Mouse (Mus musculus): ENCODE results near the gene Uggt2. TPM values are rescaled to one million over a fixed set of nuclear protein-coding genes. Genes with fewer than 3 reads are reported as not detected.

Uggt2 gene
- polyA plus RNA-seq, 1 experiment from 2014 or later = 5.9 TPM

- 34% methylated on average over 7 of the region's 7 CpGs for WGBS
- Histone ChIP-seq H3K27ac (ENCODE audit: low read length) (no peak overlapping the region), H3K4me2 (replicated peaks; ENCODE audit: low read depth, low read length) (no peak overlapping the region), H3K9ac (replicated peaks; ENCODE audit: low read depth) (no peak overlapping the region), H3K27me3 (replicated peaks; ENCODE audit: insufficient read depth, low read length) (no peaks in the 10 kb centered on the region), H3K4me1 (ENCODE audit: insufficient read depth, low read depth, low read length) (no peaks in the 10 kb centered on the region), H3K4me3 (ENCODE audit: low read depth, low read length) (no peak overlapping the region), H3K36me3 (ENCODE audit: insufficient read depth, low read length) (no peaks in the 10 kb centered on the region), H3K9me3 (ENCODE audit: low read length) (no peaks in the 10 kb centered on the region)
- no peak for TF ChIP-seq EP300 (IDR thresholded peaks at IDR 0.05)
- no peak for TF ChIP-seq CTCF (IDR thresholded peaks at IDR 0.05)
- ATAC-seq (peak; percentile 72), DNase-seq (ENCODE audit: low spot score) (peak; percentile 36)
These were observed 9.6 kb upstream of the Uggt2 start for GRCm38 (mm10) chr14:119108776-119109301.

- ATAC-seq (no peak), DNase-seq (ENCODE audit: low spot score) (no peak)
- 82% methylated on average over 8 of the region's 8 CpGs for WGBS
- no peaks in the 10 kb centered on the region for H3K36me3 ChIP-seq (ENCODE audit: insufficient read depth, low read length)
- H3K9me3 ChIP-seq (ENCODE audit: low read length) = no peaks in the 10 kb centered on the region
- no peak overlapping the region for H3K9ac ChIP-seq (replicated peaks; ENCODE audit: low read depth)
- no peaks in the 10 kb centered on the region for H3K27me3 ChIP-seq (replicated peaks; ENCODE audit: insufficient read depth, low read length)
- H3K4me3 ChIP-seq (ENCODE audit: low read depth, low read length) = no peak overlapping the region
- TF ChIP-seq CTCF (IDR thresholded peaks at IDR 0.05) (no peak), EP300 (IDR thresholded peaks at IDR 0.05) (no peak)
- no peaks in the 10 kb centered on the region for H3K4me1 ChIP-seq (ENCODE audit: insufficient read depth, low read depth, low read length)
- H3K4me2 ChIP-seq (replicated peaks; ENCODE audit: low read depth, low read length) = no peak overlapping the region
- H3K27ac ChIP-seq (ENCODE audit: low read length) = no peak overlapping the region
These were observed 8.4 kb upstream of the Uggt2 start for GRCm38 (mm10) chr14:119107591-119107990.

GRCm38 (mm10) chr14:119099570-119099891 lies 301 bp upstream of the Uggt2 start:
- 2% methylated on average over 13 of the region's 13 CpGs for WGBS
- ATAC-seq = peak; percentile 54
- peak overlapping the region; percentile 96 for H3K4me2 ChIP-seq (replicated peaks; ENCODE audit: low read depth, low read length)

GRCm38 (mm10) chr14:119061811-119062210 lies 37.4 kb downstream of the Uggt2 start:
- 83% methylated on average over 1 of the region's 1 CpGs for WGBS

More at GRCm38 (mm10) chr14:119099570-119099891, 301 bp upstream of the Uggt2 start:
- no peak for DNase-seq (ENCODE audit: low spot score)
- Histone ChIP-seq H3K4me3 (ENCODE audit: low read depth, low read length) (peak overlapping the region; percentile 66), H3K36me3 (ENCODE audit: insufficient read depth, low read length) (no peaks in the 10 kb centered on the region), H3K4me1 (ENCODE audit: insufficient read depth, low read depth, low read length) (peaks cover 9% of the 10 kb centered on the region; the same call in 1 of the 2 replicates), H3K27me3 (replicated peaks; ENCODE audit: insufficient read depth, low read length) (no peaks in the 10 kb centered on the region), H3K27ac (ENCODE audit: low read length) (no peak overlapping the region), H3K9ac (replicated peaks; ENCODE audit: low read depth) (peak overlapping the region; percentile 51), H3K9me3 (ENCODE audit: low read length) (no peaks in the 10 kb centered on the region)
- TF ChIP-seq EP300 (IDR thresholded peaks at IDR 0.05) (no peak), CTCF (IDR thresholded peaks at IDR 0.05) (no peak)

GRCm38 (mm10) chr14:119060682-119061081 lies 38.5 kb downstream of the Uggt2 start:
- H3K4me3 ChIP-seq (ENCODE audit: low read depth, low read length) = no peak overlapping the region
- no peak overlapping the region for H3K27ac ChIP-seq (ENCODE audit: low read length)
- TF ChIP-seq CTCF (IDR thresholded peaks at IDR 0.05) (no peak), EP300 (IDR thresholded peaks at IDR 0.05) (no peak)
- ATAC-seq (no peak), DNase-seq (ENCODE audit: low spot score) (no peak)
- no peaks in the 10 kb centered on the region for H3K4me1 ChIP-seq (ENCODE audit: insufficient read depth, low read depth, low read length)
- no peak overlapping the region for H3K9ac ChIP-seq (replicated peaks; ENCODE audit: low read depth)
- no peaks in the 10 kb centered on the region for H3K27me3 ChIP-seq (replicated peaks; ENCODE audit: insufficient read depth, low read length)
- no peaks in the 10 kb centered on the region for H3K9me3 ChIP-seq (ENCODE audit: low read length)
- WGBS = 94% methylated on average over 2 of the region's 2 CpGs
- H3K4me2 ChIP-seq (replicated peaks; ENCODE audit: low read depth, low read length) = no peak overlapping the region
- H3K36me3 ChIP-seq (ENCODE audit: insufficient read depth, low read length) = no peaks in the 10 kb centered on the region

More at GRCm38 (mm10) chr14:119061811-119062210, 37.4 kb downstream of the Uggt2 start:
- H3K9me3 ChIP-seq (ENCODE audit: low read length) = no peaks in the 10 kb centered on the region
- H3K27ac ChIP-seq (ENCODE audit: low read length) = no peak overlapping the region
- no peaks in the 10 kb centered on the region for H3K4me1 ChIP-seq (ENCODE audit: insufficient read depth, low read depth, low read length)
- ATAC-seq (no peak), DNase-seq (ENCODE audit: low spot score) (no peak)
- H3K9ac ChIP-seq (replicated peaks; ENCODE audit: low read depth) = no peak overlapping the region
- H3K36me3 ChIP-seq (ENCODE audit: insufficient read depth, low read length) = no peaks in the 10 kb centered on the region
- no peak overlapping the region for H3K4me2 ChIP-seq (replicated peaks; ENCODE audit: low read depth, low read length)
- H3K4me3 ChIP-seq (ENCODE audit: low read depth, low read length) = no peak overlapping the region
- no peak for TF ChIP-seq CTCF (IDR thresholded peaks at IDR 0.05)
- no peak for TF ChIP-seq EP300 (IDR thresholded peaks at IDR 0.05)
- H3K27me3 ChIP-seq (replicated peaks; ENCODE audit: insufficient read depth, low read length) = no peaks in the 10 kb centered on the region

- Histone ChIP-seq H3K9me3 (ENCODE audit: low read length) (no peaks in the 10 kb centered on the region), H3K27ac (ENCODE audit: low read length) (no peak overlapping the region), H3K4me3 (ENCODE audit: low read depth, low read length) (no peak overlapping the region), H3K36me3 (ENCODE audit: insufficient read depth, low read length) (no peaks in the 10 kb centered on the region), H3K9ac (replicated peaks; ENCODE audit: low read depth) (no peak overlapping the region), H3K27me3 (replicated peaks; ENCODE audit: insufficient read depth, low read length) (no peaks in the 10 kb centered on the region), H3K4me2 (replicated peaks; ENCODE audit: low read depth, low read length) (no peak overlapping the region), H3K4me1 (ENCODE audit: insufficient read depth, low read depth, low read length) (no peaks in the 10 kb centered on the region)
- DNase-seq (ENCODE audit: low spot score) (no peak), ATAC-seq (no peak)
- WGBS = 76% methylated on average over 4 of the region's 4 CpGs
- TF ChIP-seq CTCF (IDR thresholded peaks at IDR 0.05) (no peak), EP300 (IDR thresholded peaks at IDR 0.05) (no peak)
These were observed 42.2 kb downstream of the Uggt2 start for GRCm38 (mm10) chr14:119057014-119057413.

- WGBS = 96% methylated on average over 1 of the region's 1 CpGs
These were observed 46.3 kb downstream of the Uggt2 start for GRCm38 (mm10) chr14:119052969-119053368.

More at GRCm38 (mm10) chr14:119052969-119053368, 46.3 kb downstream of the Uggt2 start:
- no peak for ATAC-seq
- Histone ChIP-seq H3K9me3 (ENCODE audit: low read length) (no peaks in the 10 kb centered on the region), H3K27me3 (replicated peaks; ENCODE audit: insufficient read depth, low read length) (no peaks in the 10 kb centered on the region), H3K4me3 (ENCODE audit: low read depth, low read length) (no peak overlapping the region), H3K9ac (replicated peaks; ENCODE audit: low read depth) (no peak overlapping the region), H3K27ac (ENCODE audit: low read length) (no peak overlapping the region), H3K4me2 (replicated peaks; ENCODE audit: low read depth, low read length) (no peak overlapping the region), H3K36me3 (ENCODE audit: insufficient read depth, low read length) (no peaks in the 10 kb centered on the region), H3K4me1 (ENCODE audit: insufficient read depth, low read depth, low read length) (no peaks in the 10 kb centered on the region)
- TF ChIP-seq CTCF (IDR thresholded peaks at IDR 0.05) (no peak), EP300 (IDR thresholded peaks at IDR 0.05) (no peak)
- no peak for DNase-seq (ENCODE audit: low spot score)
